Mouse (Mus musculus): ENCODE data around the gene Mmgt2. TPM values are rescaled to one million over a fixed set of nuclear protein-coding genes. Genes with fewer than 3 reads are reported as not detected.

Gene Mmgt2
- polyA plus RNA-seq, 1 experiment from 2014 or later = 67.3 TPM

DNA sequence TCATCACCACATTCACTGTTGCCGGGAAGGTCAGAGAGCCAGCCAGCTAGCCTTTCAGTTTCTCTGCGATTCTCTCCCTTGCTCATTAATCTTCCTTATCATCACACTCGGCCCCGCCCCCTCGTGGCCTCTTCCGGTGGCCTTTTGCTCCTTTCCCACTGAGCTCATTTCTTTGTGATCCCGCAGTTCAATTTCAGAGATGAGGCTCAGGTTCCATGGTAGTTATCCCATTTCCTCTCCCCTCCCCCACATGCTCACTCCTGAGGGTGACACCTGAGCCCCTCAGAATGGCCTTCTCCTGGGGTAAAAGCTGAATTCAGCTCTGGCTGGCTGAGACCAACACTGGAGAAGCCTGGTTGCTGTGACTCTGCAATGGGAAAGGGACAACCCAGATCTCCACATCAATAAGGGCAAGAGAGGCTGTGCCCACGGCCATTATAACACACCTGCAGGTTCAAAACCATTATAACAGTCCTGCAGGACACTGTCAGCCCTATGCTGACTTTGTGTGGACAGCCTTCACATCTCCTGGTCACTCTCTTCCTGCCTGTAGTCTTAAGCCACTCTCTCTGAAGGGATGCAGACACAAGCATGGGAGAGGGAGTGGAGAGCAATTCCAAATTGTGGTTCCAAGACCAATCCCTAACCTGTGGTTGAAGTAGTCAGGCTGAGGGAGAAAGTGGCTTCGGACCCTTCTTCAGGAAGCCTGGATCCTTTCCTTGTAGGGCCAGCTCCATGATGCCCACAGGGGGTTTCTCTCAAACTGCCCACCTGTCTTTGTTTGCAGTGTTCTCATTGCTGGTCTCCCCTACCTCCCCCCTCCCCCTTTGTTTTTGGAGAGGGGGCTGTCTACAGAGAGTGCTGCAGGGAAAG, 18.9 kb upstream of the Mmgt2 start:
- no peaks in the 10 kb centered on the region for H3K27me3 ChIP-seq
- no peak overlapping the region for H3K9ac ChIP-seq
- WGBS = 3% methylated on average over 9 of the region's 9 CpGs
- peaks cover 3% of the 10 kb centered on the region for H3K36me3 ChIP-seq
- peak overlapping the region; percentile 52 for H3K4me2 ChIP-seq
- peak; percentile 47 for ATAC-seq (replicated peaks; ENCODE audit: low FRiP score)
- peak overlapping the region; percentile 12; the same call in 1 of the 2 replicates for H3K4me3 ChIP-seq (replicated peaks)
- no peaks in the 10 kb centered on the region for H3K9me3 ChIP-seq (replicated peaks)
- peak overlapping the region; percentile 87 for H3K27ac ChIP-seq
- peaks cover 51% of the 10 kb centered on the region for H3K4me1 ChIP-seq

GRCm38 (mm10) chr11:62630225-62630821, 18.1 kb upstream of the Mmgt2 start:
- Histone ChIP-seq H3K4me2 (peak overlapping the region; percentile 52), H3K4me3 (replicated peaks) (peak overlapping the region; percentile 12; the same call in 1 of the 2 replicates), H3K36me3 (peaks cover 3% of the 10 kb centered on the region), H3K27me3 (no peaks in the 10 kb centered on the region), H3K4me1 (peaks cover 49% of the 10 kb centered on the region), H3K9ac (peak overlapping the region; percentile 31; the same call in 1 of the 2 replicates), H3K9me3 (replicated peaks) (no peaks in the 10 kb centered on the region), H3K27ac (peak overlapping the region; percentile 87)
- WGBS = 3% methylated on average over 11 of the region's 11 CpGs
- peak; percentile 55 for ATAC-seq (replicated peaks; ENCODE audit: low FRiP score)

GRCm38 (mm10) chr11:62631138-62631537, 17.3 kb upstream of the Mmgt2 start:
- Histone ChIP-seq H3K9ac (no peak overlapping the region), H3K4me3 (replicated peaks) (no peak overlapping the region), H3K9me3 (replicated peaks) (no peaks in the 10 kb centered on the region), H3K4me1 (peaks cover 54% of the 10 kb centered on the region), H3K36me3 (peaks cover 3% of the 10 kb centered on the region), H3K27me3 (no peaks in the 10 kb centered on the region), H3K4me2 (no peak overlapping the region), H3K27ac (peak overlapping the region; percentile 87)
- no peak for ATAC-seq (replicated peaks; ENCODE audit: low FRiP score)
- WGBS = 41% methylated on average over 4 of the region's 4 CpGs

DNA sequence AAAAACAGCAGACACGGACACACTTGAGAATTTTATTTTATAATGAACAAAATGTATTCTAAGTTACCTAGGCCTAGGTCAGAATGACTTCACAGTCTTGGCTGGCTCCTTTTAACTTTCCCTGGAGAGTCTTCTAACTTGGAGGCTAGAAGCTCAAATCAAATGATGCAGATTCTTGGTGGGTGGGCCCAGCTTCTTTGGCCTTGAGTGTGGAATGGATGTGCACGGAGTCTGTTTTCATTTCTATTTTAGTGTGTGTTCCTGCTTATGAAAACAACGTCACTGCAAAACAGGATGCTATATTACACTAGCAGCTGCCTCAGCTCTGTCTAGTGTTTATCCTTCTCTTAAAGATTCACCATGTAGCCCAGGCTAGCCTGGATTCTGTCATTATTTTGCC, 13.1 kb upstream of the Mmgt2 start:
- H3K27me3 ChIP-seq = no peaks in the 10 kb centered on the region
- H3K36me3 ChIP-seq = no peaks in the 10 kb centered on the region; the same call in none of the 2 replicates
- H3K4me3 ChIP-seq (replicated peaks) = no peak overlapping the region
- no peak overlapping the region for H3K9ac ChIP-seq
- 45% methylated on average over 3 of the region's 3 CpGs for WGBS
- ATAC-seq (replicated peaks; ENCODE audit: low FRiP score) = no peak
- no peak overlapping the region for H3K4me2 ChIP-seq
- no peaks in the 10 kb centered on the region for H3K9me3 ChIP-seq (replicated peaks)
- peaks cover 56% of the 10 kb centered on the region for H3K4me1 ChIP-seq
- peak overlapping the region; percentile 42 for H3K27ac ChIP-seq

DNA sequence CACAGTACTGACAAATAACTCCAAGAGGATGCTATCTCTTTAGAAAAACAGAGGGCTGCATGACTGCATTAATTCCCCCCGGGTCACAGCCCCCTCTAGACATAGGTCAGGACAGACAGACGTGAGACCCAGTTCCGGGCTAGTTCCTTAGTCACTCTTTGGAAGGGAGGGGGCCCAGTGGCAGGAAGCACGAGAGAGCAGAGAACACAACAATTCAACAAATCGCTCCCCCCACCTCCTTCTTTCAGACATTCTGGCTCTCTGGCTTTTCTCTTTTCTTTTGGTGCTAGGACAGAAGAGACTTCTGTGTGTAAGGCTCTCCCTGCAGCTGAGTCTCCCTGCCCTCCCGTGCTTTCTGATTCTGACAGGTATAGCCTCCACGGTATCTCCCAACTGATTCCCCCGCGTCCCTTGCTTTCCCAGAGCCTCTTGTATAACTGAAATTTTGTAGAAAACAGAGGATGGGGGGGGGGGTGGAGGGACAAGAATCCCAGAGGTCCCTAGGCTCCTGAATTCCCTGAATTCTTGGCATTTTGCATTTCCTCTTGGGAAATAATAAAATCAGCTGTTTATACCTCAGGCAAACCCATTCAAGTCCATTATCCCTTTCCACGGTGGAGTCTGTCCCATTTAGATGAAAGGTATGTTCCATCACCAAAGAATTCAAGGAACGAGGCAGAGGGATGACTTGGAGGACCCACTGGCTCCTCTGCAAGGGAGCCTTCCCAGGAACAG, 12.2 kb upstream of the Mmgt2 start:
- Histone ChIP-seq H3K4me1 (peaks cover 47% of the 10 kb centered on the region), H3K36me3 (no peaks in the 10 kb centered on the region; the same call in none of the 2 replicates), H3K4me3 (replicated peaks) (no peak overlapping the region), H3K9ac (no peak overlapping the region), H3K9me3 (replicated peaks) (no peaks in the 10 kb centered on the region), H3K4me2 (no peak overlapping the region), H3K27ac (peak overlapping the region; percentile 42), H3K27me3 (no peaks in the 10 kb centered on the region)
- 52% methylated on average over 11 of the region's 11 CpGs for WGBS
- ATAC-seq (replicated peaks; ENCODE audit: low FRiP score) = no peak

- Histone ChIP-seq H3K4me2 (no peak overlapping the region), H3K27ac (peak overlapping the region; percentile 42), H3K9me3 (replicated peaks) (no peaks in the 10 kb centered on the region), H3K4me3 (replicated peaks) (no peak overlapping the region), H3K4me1 (peaks cover 47% of the 10 kb centered on the region), H3K36me3 (no peaks in the 10 kb centered on the region; the same call in none of the 2 replicates), H3K27me3 (no peaks in the 10 kb centered on the region), H3K9ac (no peak overlapping the region)
- WGBS = 80% methylated on average over 3 of the region's 3 CpGs
- no peak for ATAC-seq (replicated peaks; ENCODE audit: low FRiP score)
Observed at GRCm38 (mm10) chr11:62636840-62637221, 11.6 kb upstream of the Mmgt2 start.

DNA sequence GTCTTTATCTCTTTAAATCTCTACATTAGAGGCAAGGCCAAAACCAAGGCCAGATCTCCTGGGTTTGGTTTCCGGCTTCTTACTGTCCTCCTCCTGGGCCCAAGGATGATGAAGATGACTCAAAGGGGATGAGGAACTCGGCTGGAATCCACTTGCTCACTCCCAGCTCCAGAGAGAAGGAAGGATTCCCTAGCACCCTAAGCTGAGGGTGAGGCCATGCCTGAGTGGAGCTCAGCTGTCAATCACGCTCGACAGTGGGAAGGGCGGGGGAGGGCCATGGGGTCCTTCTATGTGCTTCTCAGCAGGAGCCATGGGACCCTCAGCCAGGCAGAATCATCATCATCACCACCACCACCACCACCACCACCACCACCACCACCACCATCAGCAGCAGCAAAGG, 11.1 kb upstream of the Mmgt2 start:
- no peak for ATAC-seq (replicated peaks; ENCODE audit: low FRiP score)
- H3K9me3 ChIP-seq (replicated peaks) = no peaks in the 10 kb centered on the region
- H3K4me2 ChIP-seq = no peak overlapping the region
- 0 out of 2 replicates have a peak overlapping the region, but pooled peaks have one; percentile 42 for H3K27ac ChIP-seq
- no peaks in the 10 kb centered on the region; the same call in none of the 2 replicates for H3K36me3 ChIP-seq
- no peak overlapping the region for H3K4me3 ChIP-seq (replicated peaks)
- H3K4me1 ChIP-seq = peaks cover 52% of the 10 kb centered on the region
- no peak overlapping the region for H3K9ac ChIP-seq
- H3K27me3 ChIP-seq = no peaks in the 10 kb centered on the region
- WGBS = 67% methylated on average over 5 of the region's 5 CpGs

- Histone ChIP-seq H3K4me2 (no peak overlapping the region), H3K4me3 (replicated peaks) (no peak overlapping the region), H3K9ac (no peak overlapping the region), H3K36me3 (no peaks in the 10 kb centered on the region; the same call in none of the 2 replicates), H3K4me1 (peaks cover 56% of the 10 kb centered on the region), H3K9me3 (replicated peaks) (no peaks in the 10 kb centered on the region), H3K27ac (no peak overlapping the region), H3K27me3 (no peaks in the 10 kb centered on the region)
- ATAC-seq (replicated peaks; ENCODE audit: low FRiP score) = no peak
- WGBS = 90% methylated on average over 6 of the region's 6 CpGs
Observed at GRCm38 (mm10) chr11:62637806-62638205, 10.7 kb upstream of the Mmgt2 start.

DNA sequence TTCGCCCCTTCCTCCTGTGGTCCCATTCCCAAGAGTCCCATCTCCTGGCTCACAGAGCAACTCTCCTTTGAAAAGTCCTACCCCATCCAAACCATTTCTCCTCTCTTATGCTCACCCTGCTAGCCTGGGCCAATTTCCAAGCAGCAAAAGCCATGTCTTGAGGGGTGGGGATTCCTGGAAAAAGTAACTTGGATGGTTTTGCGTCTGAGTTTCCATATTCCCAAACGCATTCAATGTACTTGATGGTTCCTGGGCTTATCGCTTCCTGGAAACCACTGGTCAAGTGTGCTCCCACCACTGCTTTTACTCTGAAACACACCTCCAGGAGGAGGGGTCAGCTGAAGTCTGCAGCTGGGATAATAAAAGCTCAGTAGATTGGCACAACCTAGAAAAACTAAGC, 10.1 kb upstream of the Mmgt2 start:
- Histone ChIP-seq H3K4me3 (replicated peaks) (no peak overlapping the region), H3K27me3 (no peaks in the 10 kb centered on the region), H3K27ac (no peak overlapping the region), H3K4me1 (peaks cover 62% of the 10 kb centered on the region), H3K36me3 (peaks cover 1% of the 10 kb centered on the region; the same call in 1 of the 2 replicates), H3K9ac (no peak overlapping the region), H3K4me2 (no peak overlapping the region), H3K9me3 (replicated peaks) (no peaks in the 10 kb centered on the region)
- 83% methylated on average over 4 of the region's 4 CpGs for WGBS
- ATAC-seq (replicated peaks; ENCODE audit: low FRiP score) = no peak

DNA sequence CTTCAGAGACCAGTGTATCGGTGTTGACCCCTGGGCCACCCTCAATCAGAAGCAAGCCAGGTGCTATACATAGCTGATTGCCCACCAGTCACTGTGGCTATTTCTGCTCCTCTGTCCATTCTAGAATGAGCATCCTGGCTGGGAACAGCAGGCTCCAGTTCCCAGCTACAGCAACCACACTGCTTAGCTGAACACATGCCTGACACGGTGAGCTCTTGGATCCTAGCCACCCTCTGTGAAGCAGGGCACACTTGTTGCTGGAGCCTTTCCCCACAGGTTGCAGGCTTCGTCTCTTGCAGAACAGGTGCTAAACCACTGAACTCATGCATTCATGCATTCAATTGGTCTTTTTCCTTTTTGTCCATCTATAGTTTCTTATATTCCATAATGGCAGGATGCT, 8.1 kb upstream of the Mmgt2 start:
- Histone ChIP-seq H3K36me3 (peaks cover 8% of the 10 kb centered on the region), H3K4me3 (replicated peaks) (no peak overlapping the region), H3K27ac (no peak overlapping the region), H3K9me3 (replicated peaks) (no peaks in the 10 kb centered on the region), H3K4me1 (peaks cover 76% of the 10 kb centered on the region), H3K4me2 (no peak overlapping the region), H3K27me3 (no peaks in the 10 kb centered on the region), H3K9ac (no peak overlapping the region)
- no peak for ATAC-seq (replicated peaks; ENCODE audit: low FRiP score)
- 78% methylated on average over 3 of the region's 3 CpGs for WGBS

DNA sequence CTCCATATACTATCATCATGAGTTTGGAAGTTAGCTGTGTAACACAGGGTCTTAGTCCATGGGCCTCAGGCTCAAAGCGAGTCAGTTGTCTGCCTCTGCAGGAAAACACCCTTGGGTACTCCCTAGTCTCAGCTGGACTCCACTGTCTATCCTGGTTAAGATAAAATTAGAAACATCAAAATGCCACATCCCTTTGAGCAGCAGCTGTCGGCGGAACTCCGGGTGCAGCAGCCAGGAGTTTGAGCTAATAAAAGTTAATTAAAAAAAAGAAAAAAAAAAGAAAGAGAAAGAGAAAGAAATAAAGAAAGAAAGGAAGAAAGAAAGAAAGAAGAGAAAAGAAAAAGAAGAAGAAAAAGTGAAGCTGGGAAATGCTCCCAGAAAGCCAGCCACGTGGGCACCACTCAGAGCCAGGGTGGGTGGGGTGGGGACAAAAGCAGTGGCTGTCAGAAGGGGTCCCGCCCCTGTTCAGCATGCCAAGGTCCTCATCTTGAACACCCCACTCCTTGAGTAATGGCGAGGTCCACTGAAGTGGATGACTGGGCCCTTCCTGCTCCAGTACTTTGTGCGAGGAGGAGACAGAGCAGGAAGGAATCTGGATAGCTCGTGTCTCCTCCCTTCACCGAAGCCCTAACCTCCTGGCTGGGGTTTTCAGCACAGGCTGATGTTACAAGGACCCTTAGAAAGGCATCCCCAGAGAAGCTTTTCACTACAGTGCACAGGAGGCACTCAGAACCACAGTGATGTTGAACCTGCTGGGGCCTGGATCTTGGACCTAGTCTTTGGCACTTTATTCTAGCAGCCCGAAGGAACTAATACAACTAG, 6.2 kb upstream of the Mmgt2 start:
- Histone ChIP-seq H3K4me3 (replicated peaks) (no peak overlapping the region), H3K27ac (peak overlapping the region; percentile 64; the same call in 1 of the 2 replicates), H3K4me2 (no peak overlapping the region), H3K9me3 (replicated peaks) (no peaks in the 10 kb centered on the region), H3K27me3 (no peaks in the 10 kb centered on the region), H3K36me3 (peaks cover 8% of the 10 kb centered on the region), H3K4me1 (peaks cover 77% of the 10 kb centered on the region), H3K9ac (no peak overlapping the region)
- no peak for ATAC-seq (replicated peaks; ENCODE audit: low FRiP score)
- 49% methylated on average over 11 of the region's 11 CpGs for WGBS

All from kidney, embryonic 15.5 days (tissue).